Mouse (Mus musculus) right cerebral cortex, adult 2 months (tissue): ENCODE data around the gene Ern1.
A peak's percentile ranks its signal among the peaks of the same experiment; 100 is the strongest.
"Not testable (repeated sequence)": the region's sequence is repeated elsewhere in the genome, so short reads cannot be mapped to it uniquely, and the experiment has no call there.

ENCODE experiments used
- DNase-seq, 2 experiments: peaks; one replicate each; pipeline ENCODE4 v3.0.0; 2021 to 2022; ENCODE audit warnings: low spot score in 2 of 2

Gene Ern1

DNA sequence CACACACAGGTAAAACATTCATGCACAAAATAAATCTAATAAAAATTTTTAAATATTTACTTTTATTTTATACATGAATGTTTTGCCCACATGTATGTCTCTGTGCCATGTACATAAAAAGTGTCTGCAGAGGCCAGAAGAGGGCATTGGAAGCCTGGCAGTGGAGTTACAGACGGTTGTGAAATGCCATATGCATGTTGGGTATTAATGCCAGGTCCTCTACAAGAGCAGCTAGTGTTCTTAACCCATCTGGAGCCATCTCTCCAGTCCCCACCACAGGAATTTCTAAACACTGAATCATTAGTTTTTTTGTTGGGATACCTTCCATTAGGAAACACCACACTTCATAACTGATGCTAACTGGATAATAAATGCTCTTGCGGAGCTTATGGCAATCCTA lies 50.1 kb downstream of the Ern1 start:
- no peak for DNase-seq

DNA sequence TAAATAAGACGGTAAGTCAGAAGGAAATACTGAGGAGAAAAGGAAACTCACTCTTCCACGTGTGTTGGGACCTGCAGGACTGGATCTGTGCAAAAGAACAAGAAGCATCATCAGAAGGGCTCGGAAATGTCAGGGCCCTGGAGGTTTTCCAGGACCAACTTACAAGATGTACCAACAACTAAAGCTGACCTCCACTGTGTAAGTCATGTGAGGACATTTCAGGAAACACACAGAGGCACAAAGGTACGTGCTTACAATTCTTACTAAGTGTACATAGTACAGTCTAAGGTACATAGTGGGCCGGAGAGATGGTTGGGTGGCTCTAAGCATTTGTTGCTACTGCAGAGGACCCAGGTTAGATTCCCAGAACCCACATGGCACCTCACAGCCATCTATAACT lies 50.6 kb downstream of the Ern1 start:
- no peak for DNase-seq

DNA sequence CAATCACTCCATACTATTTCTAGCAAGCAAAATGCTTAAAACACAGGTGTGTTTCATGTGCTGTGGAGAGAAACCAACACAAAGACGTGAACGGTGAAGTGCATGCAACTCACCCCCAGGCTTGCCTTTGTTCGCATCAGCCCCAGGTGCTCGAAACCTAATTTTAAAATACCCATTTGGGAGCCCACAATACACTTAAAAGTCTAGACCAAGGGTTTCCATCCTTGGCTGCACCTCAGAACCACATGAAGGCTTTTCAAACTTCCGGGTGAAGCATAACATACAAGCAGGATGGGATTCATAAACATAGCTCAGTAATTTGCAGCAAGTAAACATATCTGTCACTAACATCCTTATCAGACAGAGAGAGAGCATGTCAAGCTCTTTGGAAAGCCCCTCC lies 57.3 kb downstream of the Ern1 start:
- no peak for DNase-seq

DNA sequence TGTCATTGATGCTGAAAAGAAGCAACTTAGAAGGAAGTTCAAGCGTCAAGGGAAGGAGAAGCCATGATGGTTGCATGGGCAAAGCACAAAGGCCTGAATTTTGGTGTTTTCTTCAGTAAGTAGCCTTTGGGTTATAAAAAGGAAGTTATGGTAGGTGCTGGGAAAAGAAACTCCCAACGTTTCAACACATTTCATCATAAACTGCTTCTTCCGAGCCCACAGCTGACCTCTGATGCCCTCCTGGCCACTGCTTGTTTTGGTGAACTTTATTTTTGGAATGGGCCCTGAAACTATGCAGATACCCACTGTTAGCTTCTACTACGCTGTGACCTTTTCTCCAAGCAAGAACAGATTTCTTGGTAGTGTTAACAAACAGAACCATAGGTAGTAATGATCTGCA lies 58.0 kb downstream of the Ern1 start:
- no peak for DNase-seq

DNA sequence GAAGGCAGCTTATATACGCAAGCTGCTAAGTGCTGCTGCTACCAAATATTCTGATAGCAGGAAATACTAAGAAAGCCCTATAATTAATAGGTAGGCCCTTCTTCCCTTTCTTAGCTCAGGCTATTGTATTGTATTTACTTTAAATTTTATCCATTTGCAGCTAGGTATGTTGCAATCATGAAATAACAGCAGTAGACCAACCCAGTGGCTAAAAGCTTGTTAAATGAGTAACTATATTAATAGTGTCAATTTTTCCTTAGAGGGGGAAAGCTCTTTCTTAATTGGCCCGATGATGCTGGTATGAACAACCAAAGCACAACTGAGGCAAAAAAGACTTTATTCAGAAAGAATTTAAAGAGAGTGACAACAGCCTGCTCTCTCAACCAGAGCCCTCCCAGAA lies 59.1 kb downstream of the Ern1 start:
- no peak for DNase-seq

DNA sequence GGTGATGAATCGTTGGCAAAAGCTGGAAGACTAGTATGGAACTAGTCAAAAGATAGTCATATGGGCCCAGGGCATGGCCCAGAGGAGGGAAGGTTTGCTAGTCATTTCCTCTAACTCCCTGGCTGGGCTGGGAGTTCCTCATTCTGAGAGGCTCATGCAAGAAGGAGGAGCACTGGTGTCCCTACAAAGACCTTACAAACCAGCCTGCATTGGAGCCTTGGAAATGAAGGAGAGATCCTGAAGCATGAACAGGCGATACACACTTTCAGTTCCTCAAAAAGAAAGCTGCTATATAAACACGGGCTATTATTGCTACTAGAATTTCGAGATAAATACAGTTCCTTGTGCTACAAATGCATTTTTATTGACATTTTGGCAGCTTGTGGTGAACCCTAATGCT lies 59.5 kb downstream of the Ern1 start:
- no peak for DNase-seq

DNA sequence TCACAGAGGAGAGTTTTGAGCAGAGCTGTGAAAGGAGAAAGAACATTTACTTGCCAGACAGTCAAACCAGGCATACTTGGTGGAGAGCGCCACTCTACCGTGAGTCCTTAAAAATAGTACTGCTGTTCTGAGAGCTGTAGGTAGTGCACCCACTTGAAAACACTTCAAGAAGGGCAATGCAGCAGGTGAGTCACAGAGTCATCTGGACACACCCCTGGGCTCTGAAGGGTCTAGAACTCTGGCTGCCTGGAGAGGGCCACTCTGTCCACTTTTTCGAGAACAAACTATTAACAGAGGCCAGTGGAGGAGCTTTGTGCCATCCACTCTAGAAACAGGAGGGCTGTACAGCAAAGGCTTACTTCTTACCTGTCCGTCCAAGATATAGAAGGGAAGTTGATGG lies 61.2 kb downstream of the Ern1 start:
- no peak for DNase-seq

DNA sequence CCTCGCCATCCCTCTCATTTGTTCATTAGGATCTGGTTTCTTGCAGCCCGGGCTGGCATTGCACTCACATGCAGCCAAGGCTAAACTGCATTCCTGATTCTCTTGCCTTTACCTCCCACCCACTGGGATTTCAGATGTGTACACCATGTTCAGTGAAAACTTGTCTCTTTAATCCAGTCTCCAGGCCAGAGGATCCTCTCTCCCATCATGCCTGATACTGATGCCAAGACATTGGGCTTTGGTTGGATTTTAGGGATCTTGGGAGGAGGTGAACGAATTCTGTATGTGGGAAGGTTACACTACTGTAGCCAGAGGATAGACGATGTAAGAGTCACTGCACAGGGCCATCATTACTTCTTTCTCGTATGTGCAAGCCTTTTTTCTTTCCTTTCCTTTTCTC lies 62.5 kb downstream of the Ern1 start:
- DNase-seq: no peak

DNA sequence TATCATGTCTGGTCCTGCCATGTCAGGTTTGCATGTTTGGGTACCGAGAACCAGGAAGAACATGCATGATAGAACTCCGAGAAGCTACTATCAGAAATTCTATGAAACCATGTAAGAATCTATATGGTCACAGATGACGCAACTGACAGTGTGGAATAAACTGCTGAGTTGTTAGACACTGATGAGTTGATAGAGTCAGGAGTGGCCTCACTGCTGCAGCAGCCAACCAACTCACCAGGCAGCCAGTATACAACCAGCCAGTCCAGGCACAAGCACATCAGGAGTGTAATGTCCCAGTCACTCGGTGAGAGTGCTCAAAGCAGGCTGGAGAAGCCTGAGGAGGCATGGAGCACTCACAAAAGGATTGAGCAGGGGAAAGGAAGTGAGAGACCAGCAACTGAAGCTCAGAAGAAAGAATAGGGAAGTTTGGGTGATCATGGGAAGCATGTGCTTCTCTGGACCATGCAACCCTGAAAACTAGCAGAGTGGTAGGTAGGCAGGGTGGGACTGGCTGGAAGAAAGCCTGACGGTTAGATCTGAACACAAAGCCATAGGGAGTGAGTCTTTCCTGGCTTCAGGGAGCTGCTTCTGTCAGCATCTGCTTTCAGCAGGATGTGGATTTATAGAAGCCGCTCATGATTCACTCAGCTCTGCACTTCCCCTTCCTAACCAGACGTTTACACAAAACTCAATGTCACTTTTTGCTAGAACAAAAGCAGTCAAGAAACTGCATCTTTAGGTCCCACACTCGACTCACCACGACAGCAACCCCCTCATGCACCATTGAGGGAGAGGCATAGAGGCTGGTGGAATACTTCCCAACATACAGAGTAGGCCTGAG lies 68.2 kb downstream of the Ern1 start:
- peak in 1 of 2 experiments; percentile 6 for DNase-seq

DNA sequence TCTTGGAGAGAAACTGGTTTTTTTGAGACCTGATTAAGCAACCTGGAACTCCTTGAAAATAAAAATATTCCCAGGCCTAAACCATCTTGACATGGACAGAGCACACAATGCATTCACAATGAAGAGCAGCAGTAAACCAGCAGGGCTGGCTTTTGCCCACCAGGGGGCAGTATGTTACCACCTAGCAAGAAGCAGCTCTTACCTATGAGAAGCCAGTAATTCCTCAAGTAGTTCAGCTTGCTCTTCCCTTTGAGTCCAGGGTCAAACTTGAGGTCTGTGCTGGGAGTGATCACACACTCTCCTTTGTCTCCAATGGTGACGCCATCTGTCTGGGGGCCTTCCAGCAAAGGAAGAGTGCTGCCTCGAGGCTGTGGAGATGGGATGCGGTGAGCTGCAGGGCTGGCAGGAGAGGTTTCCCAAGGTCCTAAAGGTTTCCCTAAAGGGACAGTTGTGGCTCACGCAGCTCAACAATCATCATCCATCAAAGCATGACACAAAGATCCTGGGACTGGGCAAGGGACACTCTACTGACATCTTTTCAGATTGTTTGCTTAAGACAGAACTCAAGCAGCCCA lies 68.9 kb downstream of the Ern1 start:
- DNase-seq: peak; percentile 84 to 91

DNA sequence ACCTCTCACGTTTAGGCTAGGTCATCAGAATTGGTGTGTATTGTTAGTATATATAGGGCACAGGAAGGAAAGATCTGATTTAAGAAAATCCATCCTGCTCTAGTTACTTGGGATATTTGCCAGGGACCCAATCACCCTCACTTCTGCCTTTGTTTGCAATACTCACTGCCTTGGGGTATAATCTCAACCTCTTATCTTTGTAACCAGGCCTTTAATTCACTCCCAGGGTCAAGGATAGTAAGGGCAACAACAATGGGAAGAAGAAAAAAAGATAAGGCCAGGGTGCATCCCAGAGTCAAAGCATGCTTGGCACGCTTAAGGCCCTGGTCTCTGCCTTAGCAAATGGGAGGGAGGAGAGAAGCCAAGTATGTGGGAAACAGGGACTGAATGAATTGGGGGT lies 69.8 kb downstream of the Ern1 start:
- no peak for DNase-seq

DNA sequence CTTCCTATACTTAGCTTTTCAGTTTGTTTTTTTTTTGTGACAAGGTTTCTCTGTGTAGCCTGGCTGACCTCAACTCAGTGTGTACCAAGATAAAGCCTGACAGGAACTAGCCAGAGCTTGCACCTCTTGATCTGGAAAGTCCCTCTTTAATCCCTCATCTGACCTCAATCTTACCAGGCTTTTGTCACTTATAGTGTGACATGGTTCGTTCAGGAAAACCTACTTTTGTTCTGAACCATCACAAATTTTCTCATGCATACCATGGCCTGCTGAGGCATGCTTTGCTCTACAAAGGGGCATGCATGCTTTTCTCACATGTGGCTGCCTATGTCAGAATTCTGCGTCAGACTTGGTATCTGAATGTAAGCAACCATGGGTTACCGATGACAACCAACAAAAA lies 71.3 kb downstream of the Ern1 start:
- no peak for DNase-seq

DNA sequence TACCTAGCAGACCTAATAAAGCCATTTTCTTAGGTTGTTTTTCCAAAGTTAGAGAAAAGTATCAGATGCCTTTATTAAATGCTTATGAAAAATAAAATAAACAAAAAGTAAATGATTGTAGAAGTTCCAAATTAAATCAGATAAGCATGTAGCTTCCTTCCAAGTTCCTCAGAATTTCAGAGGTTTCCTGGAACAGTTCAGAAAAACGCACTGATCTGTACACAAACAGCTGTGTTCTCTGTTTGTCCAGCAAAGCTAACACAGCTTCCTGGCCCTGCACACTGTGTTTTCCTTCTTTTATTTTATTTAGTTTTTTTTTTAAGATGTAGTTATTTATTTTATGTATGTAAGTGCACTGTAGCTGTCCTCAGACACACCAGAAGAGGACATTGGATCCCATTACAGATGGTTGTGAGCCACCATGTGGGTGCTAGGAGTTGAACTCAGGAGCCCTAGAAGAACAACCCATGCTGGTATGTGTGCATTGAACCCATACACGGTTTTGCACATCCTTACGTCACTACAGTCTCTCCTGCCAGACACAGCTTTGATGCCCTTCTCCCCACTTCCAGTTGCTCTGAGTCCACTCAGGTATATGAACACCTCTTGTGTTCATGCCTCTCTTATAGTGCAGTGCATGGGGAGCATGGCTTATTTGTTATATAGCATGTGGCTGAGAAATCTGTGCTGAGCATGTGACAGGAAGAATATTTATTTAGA lies 74.9 kb downstream of the Ern1 start:
- DNase-seq: no peak

DNA sequence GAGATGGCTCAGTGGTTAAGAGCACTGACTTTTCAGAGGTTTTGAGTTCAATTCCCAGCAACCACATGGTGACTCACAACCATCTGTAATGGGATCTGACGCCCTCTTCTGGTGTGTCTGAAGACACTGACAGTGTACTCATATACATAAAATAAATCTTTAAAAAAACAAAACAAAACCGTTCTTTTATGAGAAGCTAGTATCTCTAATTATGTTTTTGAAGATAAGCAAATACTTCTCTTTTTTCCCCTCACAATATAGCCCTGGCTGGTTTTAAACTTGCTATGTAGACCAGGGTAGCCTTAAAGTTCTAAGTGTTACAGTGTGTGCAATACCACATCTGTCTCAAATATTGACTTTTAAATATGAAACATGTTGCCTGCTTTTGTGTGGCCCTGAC lies 76.5 kb downstream of the Ern1 start:
- no peak for DNase-seq

DNA sequence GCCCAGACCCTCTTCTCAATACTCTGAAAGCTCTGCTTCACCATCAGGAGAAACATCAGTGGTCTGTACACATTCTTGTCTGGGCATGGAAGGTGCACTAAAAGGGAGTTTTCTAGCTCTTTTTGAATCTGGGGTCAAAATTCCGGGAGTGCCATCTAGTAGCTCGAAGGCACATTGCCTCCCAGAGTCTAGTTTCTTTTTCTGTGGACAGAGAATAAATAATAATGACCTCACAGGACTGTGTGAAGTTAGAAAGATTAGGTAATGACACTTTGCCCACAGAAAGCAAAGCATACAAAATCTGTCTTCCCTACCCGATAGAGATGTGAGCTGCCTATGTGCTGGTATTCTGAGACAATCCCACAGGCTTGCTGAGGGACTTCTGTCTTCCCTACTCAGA lies 77.1 kb downstream of the Ern1 start:
- no peak for DNase-seq

DNA sequence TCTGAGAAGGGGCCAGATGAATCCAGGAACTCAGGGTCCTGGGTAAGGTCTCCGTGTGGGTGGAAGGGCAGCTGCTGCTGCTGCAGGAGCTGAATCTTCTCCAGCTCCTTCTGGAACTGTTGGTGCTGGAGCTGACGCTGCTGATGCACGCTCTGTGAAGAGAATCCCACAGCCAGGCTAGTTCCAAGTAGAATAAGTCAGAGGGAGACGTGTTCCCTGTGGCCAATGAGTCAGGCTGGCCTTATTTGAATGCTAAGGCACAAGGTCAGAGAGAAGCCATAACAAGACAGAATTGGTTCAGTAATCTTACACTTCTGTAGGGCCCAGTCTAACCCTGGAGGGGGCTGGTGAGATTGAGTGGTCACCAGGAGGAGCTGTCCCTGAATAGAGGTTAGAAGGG lies 77.6 kb downstream of the Ern1 start:
- no peak for DNase-seq

DNA sequence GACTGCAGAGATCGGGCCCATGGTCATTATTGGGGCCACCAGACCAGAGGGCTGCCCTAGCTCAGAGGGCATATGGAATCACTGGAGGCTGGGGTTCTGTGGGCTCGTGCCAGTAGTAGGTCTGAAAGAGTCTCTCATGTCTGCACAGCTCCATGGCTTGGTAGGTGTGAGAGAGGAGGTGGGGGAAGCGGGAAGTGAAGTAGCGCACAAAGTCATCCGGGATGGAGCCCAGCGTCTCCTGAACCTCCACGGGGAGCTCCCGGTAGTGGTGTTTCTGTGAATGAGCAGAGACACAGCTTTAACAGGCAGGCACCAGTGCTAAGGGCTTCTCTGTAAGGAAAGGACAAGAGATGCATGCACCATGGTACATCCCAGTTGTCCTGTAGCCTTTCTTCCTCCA lies 89.2 kb downstream of the Ern1 start:
- DNase-seq: no peak

DNA sequence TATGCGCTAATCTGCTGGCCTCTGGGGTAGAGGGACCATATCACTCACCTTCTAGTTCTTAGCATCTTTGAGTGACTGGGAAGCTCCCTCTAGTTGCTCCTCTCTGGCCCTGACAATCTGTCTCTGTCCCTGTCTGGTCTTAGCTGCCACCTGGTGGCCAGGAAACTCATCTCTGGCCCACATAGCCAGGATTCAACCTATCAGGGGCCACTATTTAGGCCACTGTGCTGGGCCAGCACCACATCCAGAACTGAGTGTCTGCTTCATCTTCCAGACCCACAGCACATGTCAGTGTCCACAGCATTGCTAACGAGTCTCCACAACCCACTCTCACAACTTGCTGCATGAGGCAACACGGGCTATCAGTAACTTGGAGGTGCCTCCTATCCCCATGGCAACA lies 90.0 kb downstream of the Ern1 start:
- peak in 1 of 2 experiments; percentile 7 for DNase-seq

DNA sequence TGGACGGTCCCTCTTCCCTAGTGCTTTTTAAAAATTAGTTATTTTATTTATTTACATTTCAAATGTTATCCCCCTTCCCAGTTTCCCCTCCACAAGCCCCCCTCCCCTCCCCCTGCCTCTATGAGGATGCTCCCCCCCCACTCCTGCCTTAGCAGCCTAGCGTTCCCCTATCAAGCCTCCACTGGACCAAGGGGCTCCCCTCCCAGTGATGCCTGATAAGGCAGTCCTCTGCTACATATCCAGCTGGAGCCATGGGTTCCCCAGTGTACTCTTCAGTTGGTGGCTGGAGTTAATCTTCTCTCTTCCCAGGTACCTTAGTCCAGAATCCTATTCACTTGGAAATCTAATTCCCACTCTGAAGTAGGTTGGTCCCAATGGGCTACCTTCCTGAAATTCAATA lies 93.6 kb downstream of the Ern1 start:
- DNase-seq: not testable (repeated sequence)

DNA sequence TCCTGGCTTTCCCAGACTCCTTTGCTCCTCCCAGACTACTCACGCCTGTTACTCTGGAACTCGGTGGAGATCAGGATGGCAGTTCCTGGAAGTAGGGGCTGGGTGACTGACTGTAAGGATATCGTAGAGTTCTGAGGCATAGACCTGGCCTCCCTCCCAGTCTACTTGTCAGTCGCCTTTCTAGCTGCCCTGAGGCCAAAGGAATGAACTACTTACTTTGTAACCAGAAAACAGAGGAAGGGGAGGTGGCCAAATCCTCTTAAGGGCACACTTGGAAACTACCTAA lies 94.4 kb downstream of the Ern1 start:
- no peak for DNase-seq

DNA sequence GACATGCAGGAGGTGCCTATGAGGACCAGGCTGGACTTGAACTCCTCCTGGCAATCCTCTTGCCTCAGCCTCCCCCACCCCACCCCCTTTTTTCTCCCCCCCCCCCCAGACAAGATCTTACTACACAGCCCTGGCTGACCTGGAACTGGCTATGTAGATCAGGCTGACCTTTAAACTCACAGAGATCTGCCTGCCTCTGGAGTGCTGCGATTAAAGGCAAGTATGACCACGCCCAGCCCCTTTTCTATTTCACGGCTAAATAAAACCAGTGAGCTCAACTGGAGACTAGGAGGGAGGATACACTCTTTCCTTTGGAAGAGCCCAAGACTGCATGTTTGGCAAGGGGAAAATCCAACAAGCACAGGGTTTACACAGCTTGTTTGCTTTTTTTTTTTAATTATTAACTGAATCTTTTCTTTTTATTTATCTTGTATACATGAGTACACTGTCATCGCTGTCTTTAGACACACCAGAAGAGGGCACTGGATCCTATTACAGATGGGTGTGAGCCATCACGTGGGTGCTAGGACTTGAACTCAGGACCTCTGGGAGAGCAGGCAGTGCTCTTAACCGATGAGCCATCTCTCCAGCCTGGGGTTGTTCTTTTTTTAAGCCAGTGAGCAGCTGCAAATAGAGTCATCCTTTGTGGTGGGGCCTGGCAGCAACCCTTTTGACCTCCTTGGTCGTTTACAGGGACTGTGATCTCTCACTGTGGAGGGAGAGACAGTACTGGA lies 94.9 kb downstream of the Ern1 start:
- DNase-seq: no peak

DNA sequence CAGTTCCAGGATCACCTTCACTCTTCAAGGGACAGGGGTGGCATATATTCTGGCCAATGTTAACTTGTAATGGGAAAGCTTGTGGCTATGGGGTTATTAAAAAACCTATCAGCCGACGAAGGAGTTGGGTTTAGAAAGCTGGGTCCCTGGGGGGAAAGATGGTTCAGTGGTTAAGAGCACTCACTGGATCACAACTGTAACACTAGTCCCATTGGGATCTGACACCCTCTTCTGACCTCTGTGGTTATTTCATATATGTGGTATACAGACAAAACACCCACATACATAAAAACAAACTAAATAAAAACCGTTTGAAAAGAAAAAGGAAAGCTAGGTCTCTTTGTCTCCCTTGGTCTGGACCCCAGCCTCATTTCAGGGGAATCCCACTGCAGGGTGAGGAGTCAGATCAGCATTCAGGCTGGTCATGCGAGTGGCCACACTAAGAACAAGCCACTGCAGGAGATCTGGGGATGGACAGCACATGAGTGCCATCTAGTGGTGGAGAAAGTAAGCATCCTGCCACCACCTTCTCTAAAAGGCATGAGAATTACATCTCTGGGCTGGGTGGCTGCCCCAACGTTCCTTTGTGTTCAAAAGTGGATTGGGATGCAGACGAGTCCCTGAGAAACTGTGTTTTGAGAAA lies 96.0 kb downstream of the Ern1 start:
- peak; percentile 77 to 79 for DNase-seq
